Mouse (Mus musculus): ENCODE measurements around the gene Arpp21. TPM values are rescaled to one million over a fixed set of nuclear protein-coding genes. Genes with fewer than 3 reads are reported as not detected.

Gene Arpp21
- total and polyA plus RNA-seq, 2 experiments from 2014 or later = 58.5 to 91.3 TPM

DNA sequence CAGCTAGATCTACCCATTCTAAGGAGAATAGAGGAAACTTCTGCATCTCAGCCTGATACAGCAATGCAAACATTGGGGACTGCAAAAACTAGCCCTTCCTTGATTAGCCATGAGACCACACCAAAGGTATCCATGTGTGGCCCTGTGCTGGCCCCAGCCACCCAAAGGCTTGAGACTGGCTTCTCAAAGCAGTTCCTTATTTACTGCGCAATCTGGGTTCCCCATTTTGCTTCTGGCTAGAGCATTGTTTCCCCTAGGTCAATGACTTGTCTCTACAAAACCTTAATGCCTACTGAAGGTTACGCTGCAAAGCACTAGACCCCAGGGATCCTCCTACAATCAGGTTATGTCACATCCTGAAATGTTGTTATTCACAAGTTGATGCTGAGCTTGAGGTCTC, 156.8 kb downstream of the Arpp21 start:
- Histone ChIP-seq H3K27ac (ENCODE audit: low read depth, low read length) (no peak overlapping the region), H3K4me1 (ENCODE audit: insufficient read depth, low read length) (no peaks in the 10 kb centered on the region), H3K9me3 (ENCODE audit: low read length) (no peaks in the 10 kb centered on the region), H3K4me2 (ENCODE audit: low read depth, low read length, poor library complexity, severe bottlenecking) (no peak overlapping the region), H3K36me3 (ENCODE audit: insufficient read depth, low read length) (peaks cover 4% of the 10 kb centered on the region; the same call in 1 of the 2 replicates), H3K4me3 (ENCODE audit: low read depth, low read length) (no peak overlapping the region), H3K27me3 (ENCODE audit: insufficient read depth, low read length) (no peaks in the 10 kb centered on the region), H3K9ac (replicated peaks; ENCODE audit: low read length, poor library complexity, severe bottlenecking) (no peak overlapping the region)
- no peak for TF ChIP-seq CTCF (IDR thresholded peaks at IDR 0.05)
- WGBS = 91% methylated on average over 2 of the region's 2 CpGs
- ATAC-seq (ENCODE audit: low FRiP score) = no peak
- no peak for DNase-seq (ENCODE audit: low spot score)

DNA sequence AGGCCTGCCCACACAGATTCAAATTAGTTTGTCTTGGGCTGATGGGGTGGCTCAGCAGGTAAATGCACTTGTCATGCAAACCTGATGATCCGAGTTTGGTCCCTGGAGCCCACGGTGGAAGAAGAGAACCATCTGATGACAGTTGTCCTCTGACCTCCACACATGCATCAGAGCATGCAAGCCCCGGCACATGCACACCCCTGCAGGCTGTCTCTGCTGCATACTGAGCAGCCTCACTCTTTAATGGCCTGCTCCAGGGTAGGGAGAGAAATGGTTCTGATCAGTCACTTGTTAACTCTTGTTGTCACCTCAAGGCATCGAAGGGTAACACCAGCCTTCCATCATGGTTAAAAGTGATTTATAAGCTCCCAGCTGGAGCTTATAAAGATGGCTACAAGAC, 157.3 kb downstream of the Arpp21 start:
- no peak for TF ChIP-seq CTCF (IDR thresholded peaks at IDR 0.05)
- 55% methylated on average over 4 of the region's 4 CpGs for WGBS
- Histone ChIP-seq H3K9me3 (ENCODE audit: low read length) (no peaks in the 10 kb centered on the region), H3K4me2 (ENCODE audit: low read depth, low read length, poor library complexity, severe bottlenecking) (no peak overlapping the region), H3K27me3 (ENCODE audit: insufficient read depth, low read length) (no peaks in the 10 kb centered on the region), H3K4me1 (ENCODE audit: insufficient read depth, low read length) (no peaks in the 10 kb centered on the region), H3K9ac (replicated peaks; ENCODE audit: low read length, poor library complexity, severe bottlenecking) (no peak overlapping the region), H3K36me3 (ENCODE audit: insufficient read depth, low read length) (peaks cover 4% of the 10 kb centered on the region; the same call in 1 of the 2 replicates), H3K27ac (ENCODE audit: low read depth, low read length) (no peak overlapping the region), H3K4me3 (ENCODE audit: low read depth, low read length) (no peak overlapping the region)
- ATAC-seq (ENCODE audit: low FRiP score) (no peak), DNase-seq (ENCODE audit: low spot score) (no peak)

DNA sequence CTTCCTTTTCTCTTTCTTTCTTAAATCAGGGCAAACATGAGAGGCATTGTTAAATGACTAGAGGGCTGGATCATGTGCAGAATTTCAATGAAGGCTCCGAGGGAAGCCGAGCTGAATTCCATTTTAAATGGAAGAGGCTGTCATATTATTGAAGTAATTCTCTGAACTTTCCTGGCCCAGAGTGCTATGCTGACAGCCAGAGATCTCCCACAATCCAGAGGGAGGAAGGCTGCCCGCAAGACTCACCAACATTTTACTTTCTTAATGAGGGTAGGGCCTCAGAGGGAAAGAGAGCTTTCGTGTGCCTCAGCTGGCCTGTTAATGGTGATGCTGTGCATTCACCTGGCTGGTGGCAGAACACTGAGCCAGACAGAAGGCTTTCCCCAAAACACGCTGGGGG, 160.5 kb downstream of the Arpp21 start:
- Histone ChIP-seq H3K4me2 (ENCODE audit: low read depth, low read length, poor library complexity, severe bottlenecking) (no peak overlapping the region), H3K27me3 (ENCODE audit: insufficient read depth, low read length) (no peaks in the 10 kb centered on the region), H3K36me3 (ENCODE audit: insufficient read depth, low read length) (peaks cover 4% of the 10 kb centered on the region; the same call in 1 of the 2 replicates), H3K27ac (ENCODE audit: low read depth, low read length) (peak overlapping the region; percentile 82), H3K4me1 (ENCODE audit: insufficient read depth, low read length) (0 out of 2 replicates have a peak, but pooled peaks cover 5% of the 10 kb centered on the region), H3K4me3 (ENCODE audit: low read depth, low read length) (no peak overlapping the region), H3K9me3 (ENCODE audit: low read length) (no peaks in the 10 kb centered on the region), H3K9ac (replicated peaks; ENCODE audit: low read length, poor library complexity, severe bottlenecking) (no peak overlapping the region)
- peak; percentile 20; the same call in 1 of the 2 replicates for ATAC-seq (ENCODE audit: low FRiP score)
- no peak for TF ChIP-seq CTCF (IDR thresholded peaks at IDR 0.05)
- 25% methylated on average over 5 of the region's 5 CpGs for WGBS
- DNase-seq (ENCODE audit: low spot score) = peak; percentile 33

DNA sequence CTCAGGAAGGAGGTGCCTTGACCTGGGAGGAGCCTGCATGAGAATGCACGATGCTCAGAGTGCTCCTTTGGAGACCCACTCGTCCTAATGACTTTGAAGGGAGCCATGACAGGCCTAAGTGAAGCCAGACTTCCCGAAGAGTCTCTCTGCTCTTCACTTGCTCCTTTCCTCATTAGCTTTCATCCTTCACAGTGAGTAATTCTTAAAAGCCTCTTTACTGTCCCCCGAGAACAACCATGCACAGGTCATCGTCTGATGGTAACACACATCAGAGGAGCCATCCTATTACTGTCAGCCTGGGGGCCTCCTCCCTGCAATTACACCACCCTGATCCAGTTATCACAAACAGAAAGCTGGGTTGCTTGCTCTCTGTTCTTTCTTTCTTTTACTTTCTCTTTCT, 160.9 kb downstream of the Arpp21 start:
- Histone ChIP-seq H3K27me3 (ENCODE audit: insufficient read depth, low read length) (no peaks in the 10 kb centered on the region), H3K4me3 (ENCODE audit: low read depth, low read length) (no peak overlapping the region), H3K27ac (ENCODE audit: low read depth, low read length) (peak overlapping the region; percentile 82), H3K4me1 (ENCODE audit: insufficient read depth, low read length) (0 out of 2 replicates have a peak, but pooled peaks cover 5% of the 10 kb centered on the region), H3K9me3 (ENCODE audit: low read length) (no peaks in the 10 kb centered on the region), H3K9ac (replicated peaks; ENCODE audit: low read length, poor library complexity, severe bottlenecking) (no peak overlapping the region), H3K36me3 (ENCODE audit: insufficient read depth, low read length) (peaks cover 4% of the 10 kb centered on the region; the same call in 1 of the 2 replicates), H3K4me2 (ENCODE audit: low read depth, low read length, poor library complexity, severe bottlenecking) (no peak overlapping the region)
- ATAC-seq (ENCODE audit: low FRiP score) = peak; percentile 49; the same call in 1 of the 2 replicates
- DNase-seq (ENCODE audit: low spot score) = peak; percentile 34
- WGBS = 16% methylated on average over 5 of the region's 5 CpGs
- no peak for TF ChIP-seq CTCF (IDR thresholded peaks at IDR 0.05)

DNA sequence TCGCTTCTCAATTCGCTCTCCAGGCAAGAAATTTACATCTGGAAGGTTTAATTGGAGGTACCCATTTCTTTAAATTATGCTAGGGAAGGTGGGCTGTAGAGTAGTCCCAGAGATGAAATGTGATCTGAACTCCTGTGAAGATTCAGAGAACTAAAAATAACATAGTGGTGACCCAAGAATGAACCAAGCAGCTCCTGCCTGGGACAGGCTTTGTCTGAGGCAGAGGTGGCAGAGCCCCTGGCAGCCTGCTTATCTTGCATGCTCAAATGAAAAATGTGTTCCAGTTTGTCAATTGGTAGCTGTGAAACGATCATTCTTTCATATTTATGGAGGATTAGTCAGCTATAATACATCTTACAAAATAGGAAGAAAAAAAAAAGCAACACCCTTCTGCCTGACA, 164.4 kb downstream of the Arpp21 start:
- ATAC-seq (ENCODE audit: low FRiP score) = no peak
- Histone ChIP-seq H3K27me3 (ENCODE audit: insufficient read depth, low read length) (no peaks in the 10 kb centered on the region), H3K4me2 (ENCODE audit: low read depth, low read length, poor library complexity, severe bottlenecking) (no peak overlapping the region), H3K36me3 (ENCODE audit: insufficient read depth, low read length) (0 out of 2 replicates have a peak, but pooled peaks cover 4% of the 10 kb centered on the region), H3K4me3 (ENCODE audit: low read depth, low read length) (no peak overlapping the region), H3K9ac (replicated peaks; ENCODE audit: low read length, poor library complexity, severe bottlenecking) (no peak overlapping the region), H3K4me1 (ENCODE audit: insufficient read depth, low read length) (0 out of 2 replicates have a peak, but pooled peaks cover 5% of the 10 kb centered on the region), H3K9me3 (ENCODE audit: low read length) (no peaks in the 10 kb centered on the region), H3K27ac (ENCODE audit: low read depth, low read length) (peak overlapping the region; percentile 34; the same call in 1 of the 2 replicates)
- TF ChIP-seq CTCF (IDR thresholded peaks at IDR 0.05) = no peak
- DNase-seq (ENCODE audit: low spot score) = no peak
- WGBS = 19% methylated on average over 3 of the region's 3 CpGs

DNA sequence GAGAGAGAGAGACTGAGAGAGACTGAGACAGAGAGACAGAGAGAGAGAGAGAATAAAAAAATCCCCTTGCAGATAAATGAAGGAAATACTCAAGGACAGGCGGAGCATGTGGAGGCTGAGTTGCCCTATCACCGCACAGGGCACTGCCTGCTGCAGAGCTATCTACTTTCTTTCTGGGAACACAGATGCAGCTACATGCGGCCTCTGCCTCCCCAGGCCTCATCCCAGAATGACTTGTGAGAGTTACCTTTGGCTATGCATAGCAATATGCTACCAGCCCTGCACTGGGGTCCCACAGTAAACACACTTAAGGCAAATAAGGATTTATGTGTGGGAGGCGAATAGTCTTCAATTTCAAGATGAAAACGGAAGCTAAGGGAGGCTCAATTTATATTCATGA, 164.8 kb downstream of the Arpp21 start:
- 35% methylated on average over 5 of the region's 5 CpGs for WGBS
- no peak for DNase-seq (ENCODE audit: low spot score)
- no peak for ATAC-seq (ENCODE audit: low FRiP score)

More for the DNA sequence above, 164.8 kb downstream of the Arpp21 start:
- H3K4me2 ChIP-seq (ENCODE audit: low read depth, low read length, poor library complexity, severe bottlenecking) = no peak overlapping the region
- no peaks in the 10 kb centered on the region for H3K27me3 ChIP-seq (ENCODE audit: insufficient read depth, low read length)
- no peaks in the 10 kb centered on the region for H3K9me3 ChIP-seq (ENCODE audit: low read length)
- H3K36me3 ChIP-seq (ENCODE audit: insufficient read depth, low read length) = peaks cover 4% of the 10 kb centered on the region; the same call in 1 of the 2 replicates
- peak overlapping the region; percentile 34; the same call in 1 of the 2 replicates for H3K27ac ChIP-seq (ENCODE audit: low read depth, low read length)
- no peak overlapping the region for H3K9ac ChIP-seq (replicated peaks; ENCODE audit: low read length, poor library complexity, severe bottlenecking)
- TF ChIP-seq CTCF (IDR thresholded peaks at IDR 0.05) = no peak
- H3K4me1 ChIP-seq (ENCODE audit: insufficient read depth, low read length) = 0 out of 2 replicates have a peak, but pooled peaks cover 5% of the 10 kb centered on the region
- H3K4me3 ChIP-seq (ENCODE audit: low read depth, low read length) = no peak overlapping the region
